Mouse (Mus musculus) kidney, embryonic 16.5 days (tissue): ENCODE data around the gene Usp7. TPM values are rescaled to one million over a fixed set of nuclear protein-coding genes. Genes with fewer than 3 reads are reported as not detected.
A peak's percentile ranks its signal among the peaks of the same experiment; 100 is the strongest.

Source experiments
- ATAC-seq: fragments of 200-750 bp; cut with Nextera tagmentation; 2 replicates; pipeline ENCODE4 v1.8.0; 2017; ENCODE audit warnings: moderate TSS enrichment; ENCODE audit not compliant: low FRiP score, low TSS enrichment
- H3K27ac ChIP-seq: fragments of 300-500 bp; sonication (generic); 2 replicates; pipeline ENCODE4 v1.5.1; 2014; ENCODE audit warnings: low read length
- H3K27me3 ChIP-seq: fragments of 300-500 bp; sonication (generic); 2 replicates; pipeline ENCODE4 v1.6.1; 2014; ENCODE audit warnings: low read length, control low read depth, mixed read lengths; ENCODE audit not compliant: insufficient read depth
- H3K36me3 ChIP-seq: fragments of 300-500 bp; sonication (generic); 2 replicates; pipeline ENCODE4 v1.6.1; 2014; ENCODE audit warnings: low read length, control low read depth, mixed read lengths; ENCODE audit not compliant: insufficient read depth
- H3K4me1 ChIP-seq: fragments of 300-500 bp; sonication (generic); 2 replicates; pipeline ENCODE4 v1.6.1; 2014; ENCODE audit warnings: low read length, control low read depth, mixed read lengths; ENCODE audit not compliant: insufficient read depth
- H3K4me2 ChIP-seq: fragments of 300-500 bp; sonication (generic); replicated peaks from 2 replicates; pipeline ENCODE4 v1.6.1; 2014; ENCODE audit warnings: low read depth, low read length
- H3K4me3 ChIP-seq: fragments of 300-500 bp; sonication (generic); 2 replicates; pipeline ENCODE4 v1.5.1; 2014; ENCODE audit warnings: mild to moderate bottlenecking, low read length
- H3K9ac ChIP-seq: fragments of 300-500 bp; sonication (generic); replicated peaks from 2 replicates; pipeline ENCODE4 v1.6.1; 2014; ENCODE audit warnings: low read length
- H3K9me3 ChIP-seq: fragments of 300-500 bp; sonication (generic); 2 replicates; pipeline ENCODE4 v1.6.1; 2016; ENCODE audit warnings: low read length, control low read depth
- WGBS: fragments of 180-500 bp; shearing (Covaris S2); extraction: QIAGEN DNeasy Blood & Tissue Kit; methylation state at CpG from one replicate; pipeline ENCODE4 v1.1.7; 2014; 5-methylcytosine and 5-hydroxymethylcytosine counted together
- polyA plus RNA-seq: library from polyadenylated mRNA; unstranded; fragments of >200 nt; fragmentation: Nextera tagmentation; extraction: Ambion mirVana; gene quantifications from 2 replicates; pipeline ENCODE4 v1.2.1, GENCODE M21; 2015

Usp7 gene
- 23.8 and 29.5 TPM in 2 replicates for polyA plus RNA-seq

- H3K4me1 ChIP-seq = no peaks in the 10 kb centered on the region
- no peaks in the 10 kb centered on the region for H3K9me3 ChIP-seq
- no peaks in the 10 kb centered on the region for H3K36me3 ChIP-seq
- 91% methylated on average over 20 of the region's 20 CpGs for WGBS
- H3K27ac ChIP-seq = no peak within 1 kb of the TSS
- H3K4me2 ChIP-seq = no peak within 1 kb of the TSS
- no peak for ATAC-seq
- no peaks in the 10 kb centered on the region for H3K27me3 ChIP-seq
- no peak within 1 kb of the TSS for H3K9ac ChIP-seq
- no peak within 1 kb of the TSS for H3K4me3 ChIP-seq
Observed at GRCm38 (mm10) chr16:8791949-8792557, at the start of gene Usp7. TSS of gene Usp7 (minus strand) at chr16:8792308.

- no peak overlapping the region for H3K4me3 ChIP-seq
- ATAC-seq = no peak
- H3K27ac ChIP-seq = no peak overlapping the region
- H3K9me3 ChIP-seq = no peaks in the 10 kb centered on the region
- peaks cover 48% of the 10 kb centered on the region for H3K36me3 ChIP-seq
- 0 out of 2 replicates have a peak, but pooled peaks cover 2% of the 10 kb centered on the region for H3K4me1 ChIP-seq
- H3K9ac ChIP-seq = no peak overlapping the region
- 86% methylated on average over 3 of the region's 3 CpGs for WGBS
- no peaks in the 10 kb centered on the region for H3K27me3 ChIP-seq
- no peak overlapping the region for H3K4me2 ChIP-seq
Observed at GRCm38 (mm10) chr16:8840557-8840956, 48.4 kb upstream of the Usp7 start.

- Histone ChIP-seq H3K4me3 (no peak overlapping the region), H3K4me1 (peaks cover 10% of the 10 kb centered on the region), H3K27ac (no peak overlapping the region), H3K4me2 (no peak overlapping the region), H3K27me3 (no peaks in the 10 kb centered on the region), H3K9ac (no peak overlapping the region), H3K36me3 (peaks cover 53% of the 10 kb centered on the region), H3K9me3 (no peaks in the 10 kb centered on the region)
- ATAC-seq = no peak
Observed at GRCm38 (mm10) chr16:8838921-8839320, 46.8 kb upstream of the Usp7 start.

GRCm38 (mm10) chr16:8837595-8837994 lies 45.5 kb upstream of the Usp7 start:
- no peaks in the 10 kb centered on the region for H3K9me3 ChIP-seq
- H3K9ac ChIP-seq = no peak overlapping the region
- H3K4me2 ChIP-seq = no peak overlapping the region
- no peak for ATAC-seq
- H3K27me3 ChIP-seq = no peaks in the 10 kb centered on the region
- no peak overlapping the region for H3K4me3 ChIP-seq
- peaks cover 47% of the 10 kb centered on the region; the same call in 1 of the 2 replicates for H3K36me3 ChIP-seq
- H3K4me1 ChIP-seq = peaks cover 21% of the 10 kb centered on the region
- H3K27ac ChIP-seq = no peak overlapping the region
- 97% methylated on average over 1 of the region's 1 CpGs for WGBS

GRCm38 (mm10) chr16:8836876-8837275 lies 44.8 kb upstream of the Usp7 start:
- no peak overlapping the region for H3K9ac ChIP-seq
- H3K27me3 ChIP-seq = no peaks in the 10 kb centered on the region
- no peak overlapping the region for H3K27ac ChIP-seq
- ATAC-seq = no peak
- peaks cover 28% of the 10 kb centered on the region for H3K4me1 ChIP-seq
- no peak overlapping the region for H3K4me2 ChIP-seq
- H3K36me3 ChIP-seq = peaks cover 47% of the 10 kb centered on the region; the same call in 1 of the 2 replicates
- 79% methylated on average over 1 of the region's 1 CpGs for WGBS
- no peak overlapping the region for H3K4me3 ChIP-seq
- no peaks in the 10 kb centered on the region for H3K9me3 ChIP-seq

DNA sequence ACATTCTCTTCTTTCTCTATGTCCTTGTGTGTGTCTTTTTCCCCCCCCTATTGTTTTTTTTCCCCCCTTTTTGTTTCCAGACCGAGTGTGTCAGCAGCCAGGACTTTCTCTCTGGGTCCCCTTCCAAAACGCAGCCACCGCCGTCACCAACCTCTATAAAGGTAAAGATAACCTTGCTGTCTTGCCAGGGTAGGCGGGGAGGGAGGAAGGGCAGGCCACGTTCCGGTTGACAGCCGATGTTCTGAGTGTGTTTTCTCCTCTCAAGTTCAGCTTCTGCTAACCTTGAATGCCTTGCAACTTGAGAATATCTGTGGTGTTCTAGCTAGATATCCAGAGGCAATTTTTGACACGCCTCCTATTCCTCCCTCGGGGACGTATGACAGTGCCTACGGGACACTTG lies 39.1 kb upstream of the Usp7 start:
- 1% methylated on average over 12 of the region's 12 CpGs for WGBS
- Histone ChIP-seq H3K9me3 (no peaks in the 10 kb centered on the region), H3K9ac (peak overlapping the region; percentile 94), H3K27ac (peak overlapping the region; percentile 92), H3K4me3 (peak overlapping the region; percentile 98), H3K4me2 (peak overlapping the region; percentile 94), H3K4me1 (peaks cover 41% of the 10 kb centered on the region), H3K36me3 (peaks cover 10% of the 10 kb centered on the region; the same call in 1 of the 2 replicates), H3K27me3 (no peaks in the 10 kb centered on the region)
- ATAC-seq = no peak

DNA sequence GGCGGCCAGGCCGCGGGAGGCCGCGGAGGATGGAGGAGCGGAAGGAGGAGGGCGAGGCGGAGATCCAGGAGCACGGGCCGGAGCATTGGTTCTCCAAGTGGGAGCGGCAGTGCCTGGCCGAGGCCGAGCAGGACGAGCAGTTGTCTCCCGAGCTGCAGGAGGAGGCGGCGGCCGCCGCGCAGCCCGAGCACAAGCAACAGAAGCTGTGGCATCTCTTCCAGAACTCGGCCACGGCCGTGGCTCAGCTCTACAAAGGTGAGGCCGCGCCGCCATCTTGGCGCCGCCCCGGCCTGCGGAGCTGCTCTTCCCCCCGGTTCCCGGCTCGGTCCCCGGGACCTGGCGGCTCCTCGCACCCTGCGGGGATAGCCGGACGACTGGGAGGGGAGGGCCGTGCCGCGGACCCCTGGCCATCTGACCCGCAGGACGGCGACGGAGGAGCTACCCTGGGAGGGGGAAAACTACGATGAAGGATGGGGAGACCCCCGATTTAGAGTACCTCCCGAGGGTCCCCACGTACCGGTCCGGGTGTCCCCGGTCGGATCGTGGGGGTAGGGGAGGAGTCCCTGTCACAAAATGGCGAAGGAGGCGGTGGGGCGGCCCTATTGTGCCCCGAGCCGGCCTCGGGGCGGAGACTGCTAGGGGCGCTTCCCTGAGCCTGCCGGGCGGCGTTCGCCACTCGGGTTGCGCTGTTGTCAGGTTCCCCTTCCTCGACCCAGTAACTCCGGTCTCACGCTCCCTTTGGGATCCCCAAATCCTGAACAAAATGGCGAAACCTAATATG lies 38.5 kb upstream of the Usp7 start:
- Histone ChIP-seq H3K9ac (peak overlapping the region; percentile 94), H3K4me1 (peaks cover 40% of the 10 kb centered on the region), H3K27me3 (no peaks in the 10 kb centered on the region), H3K4me3 (peak overlapping the region; percentile 98), H3K9me3 (no peaks in the 10 kb centered on the region), H3K27ac (peak overlapping the region; percentile 92), H3K36me3 (peaks cover 10% of the 10 kb centered on the region; the same call in 1 of the 2 replicates), H3K4me2 (peak overlapping the region; percentile 94)
- peak; percentile 41 for ATAC-seq
- 0% methylated on average over 63 of the region's 74 CpGs for WGBS

GRCm38 (mm10) chr16:8829564-8830359 lies 37.7 kb upstream of the Usp7 start, which contains the start of gene 1810013L24Rik:
TSS of gene 1810013L24Rik (plus strand) at chr16:8830100.
- H3K4me1 ChIP-seq = peaks cover 31% of the 10 kb centered on the region
- H3K9me3 ChIP-seq = no peaks in the 10 kb centered on the region
- H3K4me3 ChIP-seq = peak within 1 kb of the TSS; percentile 98
- H3K9ac ChIP-seq = peak within 1 kb of the TSS; percentile 94
- peak within 1 kb of the TSS; percentile 94 for H3K4me2 ChIP-seq
- H3K36me3 ChIP-seq = 0 out of 2 replicates have a peak, but pooled peaks cover 8% of the 10 kb centered on the region
- H3K27ac ChIP-seq = peak within 1 kb of the TSS; percentile 94
- under 1% methylated on average over 70 of the region's 80 CpGs for WGBS
- H3K27me3 ChIP-seq = no peaks in the 10 kb centered on the region
- peak; percentile 97 for ATAC-seq

GRCm38 (mm10) chr16:8828636-8829563 lies 36.8 kb upstream of the Usp7 start:
- Histone ChIP-seq H3K9ac (peak overlapping the region; percentile 67), H3K4me2 (peak overlapping the region; percentile 94), H3K9me3 (no peaks in the 10 kb centered on the region), H3K4me1 (peaks cover 31% of the 10 kb centered on the region), H3K27ac (peak overlapping the region; percentile 94), H3K36me3 (0 out of 2 replicates have a peak, but pooled peaks cover 4% of the 10 kb centered on the region), H3K4me3 (peak overlapping the region; percentile 98), H3K27me3 (no peaks in the 10 kb centered on the region)
- 9% methylated on average over 33 of the region's 33 CpGs for WGBS
- peak; percentile 52 for ATAC-seq
